Mouse (Mus musculus): ENCODE data around the gene 1700003F12Rik. TPM values are rescaled to one million over a fixed set of nuclear protein-coding genes. Genes with fewer than 3 reads are reported as not detected.

The 1700003F12Rik gene
- polyA plus RNA-seq, 1 experiment from 2014 or later: 1.5 TPM

DNA sequence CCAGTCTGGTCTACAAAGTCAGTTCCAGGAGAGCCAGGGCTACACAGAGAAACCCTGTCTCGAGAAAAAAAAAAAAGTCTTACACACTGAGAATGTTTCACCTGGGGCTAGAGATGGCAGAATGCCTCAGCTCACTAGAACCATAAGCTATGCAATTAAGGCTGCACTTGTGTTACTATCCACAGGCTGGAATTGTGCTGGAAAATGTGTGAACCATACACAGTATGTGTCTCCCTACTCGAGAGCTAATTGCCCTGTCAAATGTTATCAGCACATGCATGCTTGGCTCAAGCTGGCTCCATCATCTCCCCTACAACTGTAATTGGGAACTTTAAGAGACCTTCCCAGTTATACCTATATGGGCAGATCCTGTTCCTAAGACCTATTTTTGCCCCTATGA, 4.1 kb downstream of the 1700003F12Rik start:
- Histone ChIP-seq H3K4me2 (no peak overlapping the region), H3K27me3 (replicated peaks) (peaks cover 26% of the 10 kb centered on the region), H3K9me3 (no peaks in the 10 kb centered on the region), H3K36me3 (no peaks in the 10 kb centered on the region), H3K4me3 (replicated peaks) (no peak overlapping the region), H3K27ac (no peak overlapping the region), H3K4me1 (peaks cover 22% of the 10 kb centered on the region), H3K9ac (no peak overlapping the region)
- WGBS: 81% methylated on average over 2 of the region's 2 CpGs
- ATAC-seq (ENCODE audit: insufficient read depth, low FRiP score, low read depth): no peak

GRCm38 (mm10) chr2:154551476-154551875, 4.6 kb downstream of the 1700003F12Rik start, which contains the start of gene Actl10:
Gene Actl10, plus strand, starts transcription at chr2:154551776.
- H3K27ac ChIP-seq: no peak within 1 kb of the TSS
- H3K36me3 ChIP-seq: no peaks in the 10 kb centered on the region
- 79% methylated on average over 4 of the region's 4 CpGs for WGBS
- H3K4me2 ChIP-seq: peak within 1 kb of the TSS; percentile 36
- peaks cover 22% of the 10 kb centered on the region for H3K4me1 ChIP-seq
- H3K9ac ChIP-seq: no peak within 1 kb of the TSS
- peaks cover 26% of the 10 kb centered on the region for H3K27me3 ChIP-seq (replicated peaks)
- peak within 1 kb of the TSS; percentile 8 for H3K4me3 ChIP-seq (replicated peaks)
- H3K9me3 ChIP-seq: no peaks in the 10 kb centered on the region
- no peak for ATAC-seq (ENCODE audit: insufficient read depth, low FRiP score, low read depth)

- Histone ChIP-seq H3K4me2 (peak overlapping the region; percentile 36), H3K4me1 (peaks cover 22% of the 10 kb centered on the region), H3K4me3 (replicated peaks) (peak overlapping the region; percentile 8), H3K27ac (no peak overlapping the region), H3K36me3 (no peaks in the 10 kb centered on the region), H3K27me3 (replicated peaks) (peaks cover 26% of the 10 kb centered on the region), H3K9ac (no peak overlapping the region), H3K9me3 (no peaks in the 10 kb centered on the region)
- ATAC-seq (ENCODE audit: insufficient read depth, low FRiP score, low read depth): no peak
- WGBS: 39% methylated on average over 21 of the region's 21 CpGs
These were observed 5.0 kb downstream of the 1700003F12Rik start for GRCm38 (mm10) chr2:154551927-154552326.

DNA sequence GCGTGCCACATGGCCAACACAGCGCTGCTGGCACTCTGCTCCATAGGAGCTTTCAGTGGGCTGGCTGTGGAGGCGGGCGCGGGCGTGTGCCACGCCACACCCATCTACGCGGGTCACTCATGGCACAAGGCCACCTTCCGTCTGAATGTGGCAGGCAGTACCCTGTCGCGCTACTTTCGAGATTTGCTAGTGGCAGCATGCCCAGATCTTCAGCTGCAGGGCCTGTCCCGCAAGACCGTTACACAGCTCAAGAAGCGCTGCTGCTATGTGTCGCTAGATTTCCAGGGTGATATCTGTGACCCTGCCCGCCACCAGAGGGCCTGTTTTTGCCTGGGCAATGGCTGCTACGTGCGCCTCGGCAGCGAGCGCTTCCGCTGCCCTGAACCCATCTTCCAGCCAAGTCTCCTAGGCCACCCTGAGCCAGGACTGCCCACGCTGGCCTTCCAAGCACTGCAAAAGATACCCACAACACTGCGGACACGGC, 5.6 kb downstream of the 1700003F12Rik start:
- H3K9me3 ChIP-seq: no peaks in the 10 kb centered on the region
- H3K27me3 ChIP-seq (replicated peaks): peaks cover 26% of the 10 kb centered on the region
- no peak overlapping the region for H3K9ac ChIP-seq
- H3K4me2 ChIP-seq: peak overlapping the region; percentile 36
- H3K27ac ChIP-seq: no peak overlapping the region
- H3K4me3 ChIP-seq (replicated peaks): peak overlapping the region; percentile 8
- WGBS: 29% methylated on average over 27 of the region's 27 CpGs
- ATAC-seq (ENCODE audit: insufficient read depth, low FRiP score, low read depth): peak; percentile 32
- no peaks in the 10 kb centered on the region for H3K36me3 ChIP-seq
- H3K4me1 ChIP-seq: peaks cover 27% of the 10 kb centered on the region

GRCm38 (mm10) chr2:154555235-154555634, 8.3 kb downstream of the 1700003F12Rik start:
- WGBS: 87% methylated on average over 6 of the region's 6 CpGs
- H3K27ac ChIP-seq: no peak overlapping the region
- H3K27me3 ChIP-seq (replicated peaks): peaks cover 21% of the 10 kb centered on the region
- no peak for ATAC-seq (ENCODE audit: insufficient read depth, low FRiP score, low read depth)
- H3K4me2 ChIP-seq: no peak overlapping the region
- H3K4me1 ChIP-seq: peaks cover 32% of the 10 kb centered on the region
- H3K36me3 ChIP-seq: no peaks in the 10 kb centered on the region
- no peaks in the 10 kb centered on the region for H3K9me3 ChIP-seq
- H3K4me3 ChIP-seq (replicated peaks): no peak overlapping the region
- H3K9ac ChIP-seq: no peak overlapping the region

DNA sequence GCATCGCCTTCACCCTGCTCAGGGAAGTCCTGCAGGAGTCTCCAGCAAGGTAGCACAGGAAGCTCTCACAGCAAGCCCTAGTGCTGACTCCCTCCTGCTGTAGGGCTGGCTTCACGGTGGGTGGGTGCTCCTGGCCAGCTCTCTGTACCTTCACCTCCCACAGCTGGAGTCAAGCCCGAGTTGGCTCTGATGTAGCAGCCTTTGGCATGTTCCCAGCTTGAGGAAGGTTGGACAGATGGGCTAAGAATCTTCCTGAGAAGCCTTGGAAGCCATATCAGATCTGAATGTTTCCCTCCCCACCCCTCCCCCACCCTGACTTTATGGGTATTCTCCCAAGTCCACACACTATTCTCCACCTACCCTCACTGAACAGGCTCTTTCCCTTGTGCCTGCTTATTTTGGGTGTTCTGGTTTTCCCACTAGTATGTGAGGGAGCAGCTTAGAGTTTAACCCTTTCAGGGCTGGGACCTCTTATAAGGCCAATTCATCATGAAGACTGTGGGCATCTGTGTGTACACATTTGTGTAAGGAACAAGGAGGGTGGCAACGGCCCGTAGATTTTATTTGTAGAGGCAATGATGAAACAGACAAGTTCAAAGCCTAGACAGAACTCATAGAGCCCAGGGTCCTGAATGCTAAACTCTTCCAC, 10.4 kb downstream of the 1700003F12Rik start:
- Histone ChIP-seq H3K27ac (no peak overlapping the region), H3K27me3 (replicated peaks) (no peaks in the 10 kb centered on the region), H3K9ac (no peak overlapping the region), H3K4me3 (replicated peaks) (no peak overlapping the region), H3K4me2 (no peak overlapping the region), H3K36me3 (peaks cover 7% of the 10 kb centered on the region), H3K9me3 (no peaks in the 10 kb centered on the region), H3K4me1 (peaks cover 25% of the 10 kb centered on the region)
- ATAC-seq (ENCODE audit: insufficient read depth, low FRiP score, low read depth): no peak
- 53% methylated on average over 5 of the region's 5 CpGs for WGBS

GRCm38 (mm10) chr2:154558264-154559039, 11.6 kb downstream of the 1700003F12Rik start, which contains the start of gene Necab3:
Gene Necab3, minus strand, starts transcription at chr2:154558890.
- H3K27ac ChIP-seq: no peak within 1 kb of the TSS

DNA sequence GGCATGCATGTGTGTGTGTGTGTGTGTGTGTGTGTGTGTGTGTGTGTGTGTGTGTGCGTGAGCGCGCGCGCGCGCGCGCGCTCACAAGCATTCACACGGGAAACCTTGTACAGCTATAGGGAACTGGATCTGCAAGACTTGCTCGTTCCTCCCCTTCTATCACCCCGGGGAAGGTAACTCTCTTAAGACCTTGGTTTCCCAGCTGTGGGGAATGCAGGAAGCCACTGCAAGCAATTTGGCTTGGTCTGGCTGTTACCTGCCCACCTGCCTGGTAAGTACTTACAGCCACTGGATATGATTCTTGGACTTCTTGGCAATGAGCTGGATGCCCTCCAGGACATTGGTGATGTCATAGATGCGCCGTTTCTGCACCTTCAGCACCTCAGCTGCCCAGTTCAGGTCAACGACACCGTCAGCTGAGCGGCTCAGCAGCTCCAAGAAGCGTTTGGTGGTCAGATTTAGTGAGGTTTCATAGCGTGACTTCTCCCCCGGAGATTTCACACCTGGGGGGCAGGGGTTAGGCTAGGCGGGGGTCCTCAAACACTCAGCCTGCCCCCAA, 16.8 kb downstream of the 1700003F12Rik start:
- Histone ChIP-seq H3K4me2 (no peak overlapping the region), H3K27me3 (replicated peaks) (no peaks in the 10 kb centered on the region), H3K4me1 (peaks cover 22% of the 10 kb centered on the region), H3K4me3 (replicated peaks) (no peak overlapping the region), H3K27ac (no peak overlapping the region), H3K9me3 (no peaks in the 10 kb centered on the region), H3K9ac (no peak overlapping the region), H3K36me3 (peaks cover 23% of the 10 kb centered on the region)
- no peak for ATAC-seq (ENCODE audit: insufficient read depth, low FRiP score, low read depth)
- WGBS: 87% methylated on average over 22 of the region's 22 CpGs

More at GRCm38 (mm10) chr2:154558264-154559039, 11.6 kb downstream of the 1700003F12Rik start, which contains the start of gene Necab3:
- Histone ChIP-seq H3K4me2 (peak within 1 kb of the TSS; percentile 57), H3K9ac (no peak within 1 kb of the TSS), H3K4me1 (peaks cover 19% of the 10 kb centered on the region), H3K36me3 (peaks cover 16% of the 10 kb centered on the region), H3K9me3 (no peaks in the 10 kb centered on the region), H3K4me3 (replicated peaks) (peak within 1 kb of the TSS; percentile 24), H3K27me3 (replicated peaks) (no peaks in the 10 kb centered on the region)
- WGBS: 7% methylated on average over 34 of the region's 34 CpGs
- ATAC-seq (ENCODE audit: insufficient read depth, low FRiP score, low read depth): peak; percentile 76

DNA sequence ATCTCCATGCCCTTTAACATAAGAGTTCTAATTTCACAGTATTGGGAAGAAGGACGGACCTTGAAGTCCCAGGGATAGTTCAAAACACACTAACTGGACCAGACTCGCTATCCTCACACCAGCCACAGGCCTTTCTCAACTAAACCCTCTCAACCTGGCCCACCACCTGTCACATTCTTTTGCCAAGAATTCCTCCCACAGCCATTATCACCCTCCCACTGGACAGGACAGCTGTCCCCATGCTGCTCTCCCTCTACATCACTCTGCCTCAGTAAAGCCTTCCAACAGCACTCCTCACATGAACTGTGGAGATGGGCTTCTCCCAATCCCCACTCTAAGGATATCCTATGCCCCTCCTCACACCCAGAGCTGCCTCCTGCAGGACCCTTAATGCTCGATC, 18.7 kb downstream of the 1700003F12Rik start:
- WGBS: 79% methylated on average over 3 of the region's 3 CpGs
- no peak overlapping the region for H3K27ac ChIP-seq
- H3K4me3 ChIP-seq (replicated peaks): no peak overlapping the region
- H3K9ac ChIP-seq: no peak overlapping the region
- H3K4me1 ChIP-seq: peaks cover 21% of the 10 kb centered on the region
- H3K36me3 ChIP-seq: peaks cover 23% of the 10 kb centered on the region
- H3K4me2 ChIP-seq: no peak overlapping the region
- H3K27me3 ChIP-seq (replicated peaks): no peaks in the 10 kb centered on the region
- no peak for ATAC-seq (ENCODE audit: insufficient read depth, low FRiP score, low read depth)
- no peaks in the 10 kb centered on the region for H3K9me3 ChIP-seq

- peak overlapping the region; percentile 27 for H3K4me2 ChIP-seq
- no peak overlapping the region for H3K4me3 ChIP-seq (replicated peaks)
- H3K27ac ChIP-seq: no peak overlapping the region
- WGBS: 32% methylated on average over 8 of the region's 8 CpGs
- no peaks in the 10 kb centered on the region for H3K27me3 ChIP-seq (replicated peaks)
- peaks cover 29% of the 10 kb centered on the region for H3K4me1 ChIP-seq
- H3K9ac ChIP-seq: no peak overlapping the region
- H3K36me3 ChIP-seq: peaks cover 16% of the 10 kb centered on the region
- no peaks in the 10 kb centered on the region for H3K9me3 ChIP-seq
- ATAC-seq (ENCODE audit: insufficient read depth, low FRiP score, low read depth): no peak
These were observed 19.8 kb downstream of the 1700003F12Rik start for GRCm38 (mm10) chr2:154566641-154567040.

DNA sequence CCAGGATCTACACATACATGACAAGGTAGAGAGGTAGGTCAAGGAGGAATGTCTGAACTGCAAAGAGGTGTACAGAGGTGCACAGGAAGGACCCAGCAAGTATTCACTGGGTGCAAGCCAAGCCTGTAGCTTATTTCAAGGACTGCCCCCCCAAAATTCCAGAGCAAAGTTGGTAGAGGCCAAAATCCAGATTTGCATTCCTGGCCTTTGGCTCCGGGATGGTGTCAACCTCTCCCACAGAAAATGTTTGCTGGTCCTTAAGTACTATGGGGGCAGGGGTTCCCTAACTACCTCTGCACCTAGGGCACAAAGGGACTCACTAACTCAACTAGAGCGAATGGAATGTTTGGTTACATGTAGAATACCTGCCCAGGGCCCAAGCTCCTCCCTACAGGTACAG, 20.9 kb downstream of the 1700003F12Rik start:
- no peak for ATAC-seq (ENCODE audit: insufficient read depth, low FRiP score, low read depth)
- H3K9ac ChIP-seq: no peak overlapping the region; the same call in 1 of the 2 replicates
- H3K36me3 ChIP-seq: peaks cover 14% of the 10 kb centered on the region
- H3K4me3 ChIP-seq (replicated peaks): peak overlapping the region; percentile 89
- H3K4me1 ChIP-seq: peaks cover 31% of the 10 kb centered on the region
- no peaks in the 10 kb centered on the region for H3K9me3 ChIP-seq
- H3K27me3 ChIP-seq (replicated peaks): no peaks in the 10 kb centered on the region
- H3K4me2 ChIP-seq: peak overlapping the region; percentile 84
- WGBS: 52% methylated on average over 2 of the region's 2 CpGs
- H3K27ac ChIP-seq: peak overlapping the region; percentile 93

Measured in stomach, embryonic 15.5 days (tissue).